ENCODE assay signal across 17 mouse cellular contexts in genomic region chr2:168721313-168721712, GRCm38 (mm10). TPM values are rescaled to one million over a fixed set of nuclear protein-coding genes. Genes with fewer than 3 reads are reported as not detected.
DNase-seq lines count a peak whose midpoint lies in the region; ATAC-seq and TF ChIP-seq lines count a peak whose summit lies in the region.
"Had no signal": no experiment of that assay in that cellular context is flagged by ENCODE, and none has a peak within 500 bp of the region (broad histone marks: within the 10 kb centered on the region; RNA-seq: fewer than 3 reads in every experiment).

No protein-coding gene starts in this region.

- H3K9ac ChIP-seq in liver, adult 2 months (ENCODE audit: low read depth, low read length), result no peak overlapping the region
- H3K9ac ChIP-seq in liver, embryonic 11.5 days (ENCODE audit: low read depth, low read length), result no peak overlapping the region
- H3K9ac ChIP-seq in liver, postnatal 0 days (replicated peaks), result no peak overlapping the region
- H3K9ac ChIP-seq: forebrain, embryonic 12.5 days; liver, embryonic 14.5 days had no signal

- no peak overlapping the region for H3K4me2 ChIP-seq in liver, embryonic 11.5 days
- H3K4me2 ChIP-seq in liver, postnatal 0 days (ENCODE audit: low read depth, low read length), result no peak overlapping the region
- H3K4me2 ChIP-seq: forebrain, embryonic 12.5 days had no signal

- TF ChIP-seq POLR2A in liver, adult 2 months (IDR thresholded peaks at IDR 0.05; ENCODE audit: extremely low read depth, insufficient read depth, low read length), result no peak
- no peak for TF ChIP-seq POLR2A in kidney, adult 2 months (IDR thresholded peaks at IDR 0.05; ENCODE audit: low read depth, low read length)

- intact Hi-C loops in gastrocnemius, adult 2 months (cut with DNase I), result no loop called here

- H3K9me3 ChIP-seq in liver, embryonic 11.5 days (ENCODE audit: control insufficient read depth, low read length), result no peaks in the 10 kb centered on the region
- H3K9me3 ChIP-seq in liver, postnatal 0 days (ENCODE audit: low read length), result no peaks in the 10 kb centered on the region
- H3K9me3 ChIP-seq: forebrain, embryonic 12.5 days had no signal

- H3K36me3 ChIP-seq in liver, adult 2 months (ENCODE audit: control insufficient read depth, insufficient read depth, low read length), result no peaks in the 10 kb centered on the region
- H3K36me3 ChIP-seq in liver, embryonic 11.5 days (ENCODE audit: control insufficient read depth, insufficient read depth, low read length), result no peaks in the 10 kb centered on the region
- no peaks in the 10 kb centered on the region for H3K36me3 ChIP-seq in kidney, adult 2 months (ENCODE audit: control insufficient read depth, insufficient read depth, low read length)
- H3K36me3 ChIP-seq in liver, postnatal 0 days (replicated peaks; ENCODE audit: insufficient read depth, low read length), result no peaks in the 10 kb centered on the region
- H3K36me3 ChIP-seq: forebrain, embryonic 12.5 days had no signal

- peaks cover 2% of the 10 kb centered on the region; the same call in 1 of the 2 replicates for H3K79me2 ChIP-seq in liver, adult 2 months (ENCODE audit: control insufficient read depth, insufficient read depth, low read length)

- H3K27ac ChIP-seq in liver, adult 2 months (replicated peaks; ENCODE audit: insufficient read depth, low read depth, low read length), result peak overlapping the region; percentile 8
- no peak overlapping the region for H3K27ac ChIP-seq in liver, embryonic 11.5 days (ENCODE audit: low read depth, low read length)
- H3K27ac ChIP-seq in kidney, adult 2 months (ENCODE audit: insufficient read depth, low read depth, low read length), result peak overlapping the region; percentile 49; the same call in 1 of the 2 replicates
- H3K27ac ChIP-seq in liver, postnatal 0 days (ENCODE audit: low read depth), result no peak overlapping the region
- H3K27ac ChIP-seq in gastrocnemius, adult 2 months, result no peak overlapping the region
- H3K27ac ChIP-seq: forebrain, embryonic 12.5 days; left cerebral cortex, adult 2 months; liver, embryonic 14.5 days had no signal

- H3K4me1 ChIP-seq in liver, adult 2 months (ENCODE audit: control insufficient read depth, insufficient read depth, low read length), result peaks cover 8% of the 10 kb centered on the region
- no peaks in the 10 kb centered on the region for H3K4me1 ChIP-seq in liver, embryonic 11.5 days (replicated peaks; ENCODE audit: control insufficient read depth, insufficient read depth, low read length)
- no peaks in the 10 kb centered on the region; the same call in 1 of the 2 replicates for H3K4me1 ChIP-seq in kidney, adult 2 months (ENCODE audit: control insufficient read depth, insufficient read depth, low read length)
- H3K4me1 ChIP-seq in liver, postnatal 0 days (ENCODE audit: insufficient read depth), result peaks cover 5% of the 10 kb centered on the region; the same call in 1 of the 2 replicates

- no peaks in the 10 kb centered on the region for H3K27me3 ChIP-seq in liver, adult 2 months (ENCODE audit: control insufficient read depth, insufficient read depth, low read length)
- no peaks in the 10 kb centered on the region for H3K27me3 ChIP-seq in liver, embryonic 11.5 days (replicated peaks; ENCODE audit: control insufficient read depth, insufficient read depth, low read length)
- no peaks in the 10 kb centered on the region for H3K27me3 ChIP-seq in kidney, adult 2 months (replicated peaks; ENCODE audit: control insufficient read depth, insufficient read depth, low read length)
- H3K27me3 ChIP-seq in liver, postnatal 0 days (ENCODE audit: insufficient read depth, low read length), result no peaks in the 10 kb centered on the region
- H3K27me3 ChIP-seq: forebrain, embryonic 12.5 days had no signal

- TF ChIP-seq CTCF in liver, adult 2 months (IDR thresholded peaks at IDR 0.05; ENCODE audit: low read depth, low read length), result no peak
- TF ChIP-seq CTCF in kidney, adult 2 months (conservative IDR thresholded peaks at IDR 0.05; ENCODE audit: insufficient read depth, insufficient read length, low read depth, low read length), result no peak
- no peak for TF ChIP-seq CTCF in liver, postnatal 0 days (IDR thresholded peaks at IDR 0.05; ENCODE audit: low read depth)
- TF ChIP-seq CTCF in gastrocnemius, adult 2 months (IDR thresholded peaks at IDR 0.05), result no peak

- peak; percentile 89 for DNase-seq in liver, adult 2 months (ENCODE audit: extremely low read depth, low read depth, low spot score)
- DNase-seq in liver, embryonic 11.5 days (ENCODE audit: low spot score), result no peak
- DNase-seq in kidney, adult 2 months, result peak; percentile 95
- DNase-seq in liver, postnatal 0 days, result peak; percentile 81
- no peak for DNase-seq in gastrocnemius, postnatal 4 days (ENCODE audit: low spot score in 2 of 2)
- no peak for DNase-seq in adrenal gland, postnatal 14 days
- DNase-seq in c-Kit-positive CD71-positive TER-119-positive erythroid progenitor cells, embryonic 14.5 days (ENCODE audit: low spot score), result no peak
- DNase-seq in gastrocnemius, adult 2 months, result no peak
- DNase-seq: adrenal gland, postnatal 25 days; gastrocnemius, postnatal 36 days; heart, postnatal 4 days; thymus, postnatal 14 days had no signal

- no peak for ATAC-seq in liver, embryonic 11.5 days (replicated peaks; ENCODE audit: low FRiP score)
- ATAC-seq in liver, postnatal 0 days, result peak; percentile 86

- no peak for TF ChIP-seq EP300 in liver, postnatal 0 days (IDR thresholded peaks at IDR 0.05; ENCODE audit: low read depth)

- H3K4me3 ChIP-seq in liver, adult 2 months (ENCODE audit: insufficient read depth, low read depth, low read length), result no peak overlapping the region
- H3K4me3 ChIP-seq in liver, embryonic 11.5 days (ENCODE audit: low read depth, low read length), result no peak overlapping the region
- H3K4me3 ChIP-seq in kidney, adult 2 months (ENCODE audit: insufficient read depth, low read depth, low read length), result no peak overlapping the region
- no peak overlapping the region for H3K4me3 ChIP-seq in liver, postnatal 0 days (ENCODE audit: low read depth, low read length)
- no peak overlapping the region for H3K4me3 ChIP-seq in gastrocnemius, adult 2 months
- H3K4me3 ChIP-seq: forebrain, embryonic 12.5 days; left cerebral cortex, adult 2 months had no signal

- WGBS in liver, adult 2 months, result 25% methylated on average over 14 of the region's 14 CpGs
- 78% methylated on average over 14 of the region's 14 CpGs for WGBS in liver, embryonic 11.5 days
- 21% methylated on average over 14 of the region's 14 CpGs for WGBS in kidney, adult 2 months
- WGBS in liver, postnatal 0 days (ENCODE audit: insufficient replicate concordance), result 43% methylated on average over 14 of the region's 14 CpGs

RNA-seq across cellular contexts. Expression of gene Atp9a, which starts 20.9 kb away (rescaled TPM):
- total RNA-seq in liver, adult 2 months (2014; rRNA removed), result 28.9 and 33.7 TPM in 2 replicates
- 43.3 and 49.3 TPM in 2 replicates for polyA plus RNA-seq in liver, adult 2 months (2012; rRNA removed)
- 4.4 and 5.5 TPM in 2 replicates for polyA plus RNA-seq in liver, embryonic 11.5 days (2014; fragmentation: Nextera tagmentation; extraction: Ambion mirVana)
- polyA plus RNA-seq in kidney, adult 2 months (2012; rRNA removed), result 56.0 and 59.8 TPM in 2 replicates
- 7.3 and 7.8 TPM in 2 replicates for polyA plus RNA-seq in liver, postnatal 0 days (2015; fragmentation: Nextera tagmentation; extraction: Ambion mirVana)
- total RNA-seq in gastrocnemius, postnatal 4 days (2021), result 10 to 100 TPM; 69.3 to 86.1 TPM
- 64.8 and 68.9 TPM in 2 replicates for total RNA-seq in adrenal gland, postnatal 14 days (2021)
- total RNA-seq in gastrocnemius, adult 2 months (2021), result 10 to 100 TPM; 15.3 to 25.0 TPM

RNA-seq across cellular contexts. Expression of gene Sall4, which starts 46.4 kb away (rescaled TPM):
- not detected in 2 replicates for total RNA-seq in liver, adult 2 months (2014; rRNA removed)
- polyA plus RNA-seq in liver, adult 2 months (2012; rRNA removed), result not detected in 2 replicates
- 14.2 and 17.2 TPM in 2 replicates for polyA plus RNA-seq in liver, embryonic 11.5 days (2014; fragmentation: Nextera tagmentation; extraction: Ambion mirVana)
- polyA plus RNA-seq in kidney, adult 2 months (2012; rRNA removed), result not detected in 2 replicates
- polyA plus RNA-seq in liver, postnatal 0 days (2015; fragmentation: Nextera tagmentation; extraction: Ambion mirVana), result 3.1 TPM in 2 replicates
- under 1 TPM; 0.31 to 0.39 TPM for total RNA-seq in gastrocnemius, postnatal 4 days (2021)
- total RNA-seq in adrenal gland, postnatal 14 days (2021), result not detected in 2 replicates
- total RNA-seq in gastrocnemius, adult 2 months (2021), result 1 to 10 TPM; 1.6 to 2.4 TPM
- total RNA-seq: adrenal gland, postnatal 25 days; neutrophil, adult 5-6 weeks had no signal
- polyA plus RNA-seq: spleen, adult 2 months had no signal

Comparison
In these comparisons a context has a peak if more than half of its experiments do, and no peak if none do; other contexts are left out.
1. DNase-seq: peak in liver, adult 2 months (single experiment), kidney, adult 2 months (single experiment) and liver, postnatal 0 days (single experiment); none in liver, embryonic 11.5 days (single experiment), gastrocnemius, postnatal 4 days (0 of 2), adrenal gland, postnatal 14 days (single experiment), c-Kit-positive CD71-positive TER-119-positive erythroid progenitor cells, embryonic 14.5 days (single experiment) and gastrocnemius, adult 2 months (single experiment).
2. H3K27ac ChIP-seq: peak in liver, adult 2 months (single experiment) and kidney, adult 2 months (single experiment); none in liver, embryonic 11.5 days (single experiment), liver, postnatal 0 days (single experiment) and gastrocnemius, adult 2 months (single experiment).